Mouse (Mus musculus): ENCODE data around the gene Camk2b. TPM values are rescaled to one million over a fixed set of nuclear protein-coding genes. Genes with fewer than 3 reads are reported as not detected.

The Camk2b gene
- polyA plus RNA-seq, 1 experiment from 2014 or later: 51.6 TPM

DNA sequence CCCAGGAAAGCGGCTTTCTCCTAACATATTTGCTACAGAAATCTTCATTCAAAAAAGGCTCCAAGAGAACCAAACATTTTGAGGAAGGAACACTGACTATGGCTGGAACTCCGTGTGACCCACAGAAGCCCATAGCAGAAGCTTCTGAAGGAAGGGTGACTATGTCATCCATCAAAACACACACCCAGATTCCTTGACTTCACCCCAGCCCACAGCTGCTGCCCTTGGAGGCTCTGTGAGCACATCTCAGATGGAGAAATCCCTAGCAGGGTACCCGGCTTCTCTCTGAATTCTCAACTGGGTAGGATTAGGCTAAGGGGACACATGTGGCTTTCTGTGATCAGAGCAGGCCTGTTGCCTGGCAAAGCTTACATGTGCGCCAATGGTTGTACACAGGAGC, 29.7 kb downstream of the Camk2b start:
- DNase-seq (ENCODE audit: low spot score): no peak
- Histone ChIP-seq H3K4me1 (ENCODE audit: control insufficient read depth, insufficient read depth, low read length) (peaks cover 7% of the 10 kb centered on the region; the same call in 1 of the 2 replicates), H3K4me2 (ENCODE audit: low read length) (no peak overlapping the region), H3K9ac (ENCODE audit: low read length) (no peak overlapping the region), H3K27me3 (replicated peaks; ENCODE audit: control insufficient read depth, insufficient read depth, low read length) (no peaks in the 10 kb centered on the region), H3K9me3 (replicated peaks; ENCODE audit: control insufficient read depth, low read length) (no peaks in the 10 kb centered on the region), H3K27ac (ENCODE audit: low read depth, low read length) (no peak overlapping the region), H3K36me3 (ENCODE audit: control insufficient read depth, insufficient read depth, low read length) (no peaks in the 10 kb centered on the region), H3K4me3 (ENCODE audit: low read depth, low read length) (no peak overlapping the region)
- ATAC-seq: no peak
- WGBS: 86% methylated on average over 4 of the region's 4 CpGs

DNA sequence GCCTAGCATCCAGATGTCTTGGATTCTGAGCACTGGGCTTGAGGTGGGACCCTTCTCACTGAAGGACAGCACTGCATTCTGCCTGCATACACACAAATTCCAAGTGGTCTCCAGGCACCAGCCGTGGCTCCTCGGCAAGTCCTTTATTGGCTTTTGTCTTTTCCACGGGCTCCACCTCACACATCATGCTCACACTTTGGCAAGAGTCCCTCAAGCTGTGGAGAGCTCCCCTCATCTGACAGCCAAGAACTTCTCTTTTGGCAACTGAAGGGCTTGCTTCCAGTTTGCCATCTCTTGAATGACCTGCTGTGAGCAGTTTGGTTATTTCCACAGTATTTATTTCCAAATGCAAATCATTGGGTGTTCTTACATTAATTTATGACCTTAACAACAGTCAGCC, 30.6 kb downstream of the Camk2b start:
- Histone ChIP-seq H3K4me3 (ENCODE audit: low read depth, low read length) (no peak overlapping the region), H3K36me3 (ENCODE audit: control insufficient read depth, insufficient read depth, low read length) (no peaks in the 10 kb centered on the region), H3K9me3 (replicated peaks; ENCODE audit: control insufficient read depth, low read length) (no peaks in the 10 kb centered on the region), H3K9ac (ENCODE audit: low read length) (no peak overlapping the region), H3K27me3 (replicated peaks; ENCODE audit: control insufficient read depth, insufficient read depth, low read length) (no peaks in the 10 kb centered on the region), H3K4me2 (ENCODE audit: low read length) (no peak overlapping the region), H3K4me1 (ENCODE audit: control insufficient read depth, insufficient read depth, low read length) (peaks cover 11% of the 10 kb centered on the region; the same call in 1 of the 2 replicates), H3K27ac (ENCODE audit: low read depth, low read length) (no peak overlapping the region)
- ATAC-seq (no peak), DNase-seq (ENCODE audit: low spot score) (peak; percentile 36)
- WGBS: 80% methylated on average over 3 of the region's 3 CpGs

DNA sequence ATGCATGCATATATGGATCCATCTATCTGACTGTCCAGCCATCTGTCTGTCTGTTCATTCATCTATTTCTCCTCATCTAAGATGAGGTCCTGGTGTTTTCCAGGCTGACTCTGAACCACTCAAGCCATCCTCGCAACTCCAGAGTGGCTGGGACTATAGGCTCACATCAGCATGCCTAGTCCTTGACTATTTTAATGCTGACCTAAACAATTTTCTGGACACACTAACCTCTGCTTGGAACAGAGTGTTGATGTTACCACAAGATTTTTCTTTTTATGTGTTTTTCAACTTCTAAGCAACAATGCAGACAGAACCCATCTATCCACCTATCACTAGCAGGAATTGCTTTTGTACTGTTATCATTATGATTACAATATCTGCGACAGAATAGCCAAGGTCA, 31.4 kb downstream of the Camk2b start:
- no peak overlapping the region for H3K27ac ChIP-seq (ENCODE audit: low read depth, low read length)
- ATAC-seq: no peak
- WGBS: 93% methylated on average over 2 of the region's 2 CpGs

DNA sequence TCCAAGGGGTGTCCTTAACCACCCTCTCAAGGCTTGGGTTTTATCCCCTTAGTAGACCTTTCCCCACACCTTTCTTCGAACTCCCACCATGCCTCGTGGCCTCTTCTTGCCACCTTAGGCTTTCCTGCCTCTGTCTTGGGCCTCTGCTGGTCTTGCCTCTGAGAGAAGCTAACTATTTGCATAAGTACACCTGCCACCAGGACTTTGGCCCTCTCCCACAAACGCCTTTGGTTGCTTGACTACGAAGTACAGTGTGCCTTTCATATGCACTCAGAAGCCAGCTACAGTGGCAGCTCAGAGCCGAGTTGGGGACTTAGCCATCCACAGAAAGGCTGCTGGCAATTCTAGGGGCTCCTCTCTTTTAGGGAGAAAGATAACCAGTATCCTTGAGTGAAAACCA, 32.4 kb downstream of the Camk2b start:
- DNase-seq (ENCODE audit: low spot score) (no peak), ATAC-seq (no peak)
- peaks cover 10% of the 10 kb centered on the region; the same call in 1 of the 2 replicates for H3K4me1 ChIP-seq (ENCODE audit: control insufficient read depth, insufficient read depth, low read length)
- H3K27ac ChIP-seq (ENCODE audit: low read depth, low read length): no peak overlapping the region
- H3K9me3 ChIP-seq (replicated peaks; ENCODE audit: control insufficient read depth, low read length): no peaks in the 10 kb centered on the region
- H3K4me3 ChIP-seq (ENCODE audit: low read depth, low read length): no peak overlapping the region
- H3K27me3 ChIP-seq (replicated peaks; ENCODE audit: control insufficient read depth, insufficient read depth, low read length): no peaks in the 10 kb centered on the region
- WGBS: 88% methylated on average over 5 of the region's 5 CpGs
- no peak overlapping the region for H3K9ac ChIP-seq (ENCODE audit: low read length)
- no peak overlapping the region for H3K4me2 ChIP-seq (ENCODE audit: low read length)
- H3K36me3 ChIP-seq (ENCODE audit: control insufficient read depth, insufficient read depth, low read length): no peaks in the 10 kb centered on the region

More for the DNA sequence above, 31.4 kb downstream of the Camk2b start:
- Histone ChIP-seq H3K27me3 (replicated peaks; ENCODE audit: control insufficient read depth, insufficient read depth, low read length) (no peaks in the 10 kb centered on the region), H3K4me2 (ENCODE audit: low read length) (no peak overlapping the region), H3K9ac (ENCODE audit: low read length) (no peak overlapping the region), H3K4me1 (ENCODE audit: control insufficient read depth, insufficient read depth, low read length) (peaks cover 14% of the 10 kb centered on the region; the same call in 1 of the 2 replicates), H3K4me3 (ENCODE audit: low read depth, low read length) (no peak overlapping the region), H3K36me3 (ENCODE audit: control insufficient read depth, insufficient read depth, low read length) (no peaks in the 10 kb centered on the region), H3K9me3 (replicated peaks; ENCODE audit: control insufficient read depth, low read length) (no peaks in the 10 kb centered on the region)
- no peak for DNase-seq (ENCODE audit: low spot score)

DNA sequence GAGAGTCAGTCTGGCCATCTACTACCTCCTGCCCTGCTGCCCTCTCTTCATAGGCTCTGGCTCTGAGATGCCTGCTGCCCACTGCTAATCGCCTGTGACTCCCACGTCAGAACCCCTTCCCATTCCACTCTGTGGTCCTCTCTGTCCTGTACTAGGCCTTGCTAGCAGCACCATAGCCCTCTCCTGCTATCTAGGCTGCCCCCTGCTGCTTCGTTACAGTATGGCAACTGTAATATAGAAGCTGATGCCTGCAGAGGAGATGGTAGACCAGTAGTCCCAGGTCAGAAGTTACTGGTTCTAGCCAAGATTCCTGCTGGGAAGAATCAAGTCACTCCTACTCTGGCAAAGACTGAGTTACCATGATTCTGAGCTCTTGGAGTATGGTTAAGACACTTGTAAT, 33.0 kb downstream of the Camk2b start:
- Histone ChIP-seq H3K27ac (ENCODE audit: low read depth, low read length) (no peak overlapping the region), H3K9me3 (replicated peaks; ENCODE audit: control insufficient read depth, low read length) (no peaks in the 10 kb centered on the region), H3K27me3 (replicated peaks; ENCODE audit: control insufficient read depth, insufficient read depth, low read length) (no peaks in the 10 kb centered on the region), H3K4me1 (ENCODE audit: control insufficient read depth, insufficient read depth, low read length) (peaks cover 7% of the 10 kb centered on the region; the same call in 1 of the 2 replicates), H3K9ac (ENCODE audit: low read length) (no peak overlapping the region), H3K4me2 (ENCODE audit: low read length) (no peak overlapping the region), H3K36me3 (ENCODE audit: control insufficient read depth, insufficient read depth, low read length) (no peaks in the 10 kb centered on the region), H3K4me3 (ENCODE audit: low read depth, low read length) (no peak overlapping the region)
- no peak for ATAC-seq
- no peak for DNase-seq (ENCODE audit: low spot score)
- 68% methylated on average over 3 of the region's 3 CpGs for WGBS

DNA sequence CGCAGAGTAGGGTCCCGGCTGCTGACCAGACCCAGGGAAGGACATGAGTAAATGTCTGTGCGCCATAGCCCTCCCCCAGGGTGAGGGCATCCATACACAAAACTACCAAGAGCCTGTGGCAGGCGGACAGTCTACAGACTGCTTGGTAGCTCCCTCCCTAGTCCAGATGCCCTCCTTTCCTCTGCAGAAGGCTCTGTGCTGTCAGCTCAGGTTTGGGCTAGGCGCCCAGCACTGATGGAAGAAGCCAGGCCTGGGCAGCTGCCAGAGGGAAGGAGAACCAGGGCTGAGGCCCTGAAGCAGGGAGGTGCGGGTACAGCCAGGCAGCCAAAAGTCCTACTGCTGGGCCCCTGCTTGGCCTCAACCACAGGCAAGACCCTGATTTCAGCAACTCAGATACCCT, 35.5 kb downstream of the Camk2b start:
- peaks cover 7% of the 10 kb centered on the region; the same call in 1 of the 2 replicates for H3K4me1 ChIP-seq (ENCODE audit: control insufficient read depth, insufficient read depth, low read length)
- 73% methylated on average over 6 of the region's 6 CpGs for WGBS
- H3K4me3 ChIP-seq (ENCODE audit: low read depth, low read length): no peak overlapping the region
- H3K4me2 ChIP-seq (ENCODE audit: low read length): no peak overlapping the region
- no peaks in the 10 kb centered on the region for H3K27me3 ChIP-seq (replicated peaks; ENCODE audit: control insufficient read depth, insufficient read depth, low read length)
- H3K27ac ChIP-seq (ENCODE audit: low read depth, low read length): peak overlapping the region; percentile 75
- ATAC-seq (peak; percentile 89), DNase-seq (ENCODE audit: low spot score) (peak; percentile 83)
- H3K36me3 ChIP-seq (ENCODE audit: control insufficient read depth, insufficient read depth, low read length): no peaks in the 10 kb centered on the region
- H3K9me3 ChIP-seq (replicated peaks; ENCODE audit: control insufficient read depth, low read length): no peaks in the 10 kb centered on the region
- no peak overlapping the region for H3K9ac ChIP-seq (ENCODE audit: low read length)

DNA sequence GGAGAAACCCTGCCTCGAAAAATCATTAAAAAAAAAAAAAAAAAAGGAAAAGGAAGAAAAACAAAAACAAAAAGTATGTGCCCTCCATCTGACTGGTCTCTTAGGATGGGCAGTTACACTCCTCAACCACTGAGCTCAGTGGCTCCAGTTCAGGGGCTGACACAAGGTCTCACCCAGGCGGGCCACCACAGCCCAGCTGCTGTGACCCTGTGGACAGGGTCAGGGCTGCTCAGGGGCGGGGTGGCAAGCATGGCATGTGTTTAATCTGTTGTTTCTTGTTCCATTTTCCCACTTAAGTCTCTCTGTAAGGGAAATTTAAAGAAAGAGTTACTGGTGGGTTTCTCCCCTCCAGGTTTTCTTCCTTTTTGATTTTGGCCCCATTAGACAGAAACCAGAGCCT, 36.4 kb downstream of the Camk2b start:
- DNase-seq (ENCODE audit: low spot score) (no peak), ATAC-seq (no peak)
- Histone ChIP-seq H3K27ac (ENCODE audit: low read depth, low read length) (0 out of 2 replicates have a peak overlapping the region, but pooled peaks have one; percentile 75), H3K9ac (ENCODE audit: low read length) (no peak overlapping the region), H3K4me3 (ENCODE audit: low read depth, low read length) (no peak overlapping the region), H3K36me3 (ENCODE audit: control insufficient read depth, insufficient read depth, low read length) (no peaks in the 10 kb centered on the region), H3K4me2 (ENCODE audit: low read length) (no peak overlapping the region), H3K4me1 (ENCODE audit: control insufficient read depth, insufficient read depth, low read length) (peaks cover 7% of the 10 kb centered on the region; the same call in 1 of the 2 replicates), H3K27me3 (replicated peaks; ENCODE audit: control insufficient read depth, insufficient read depth, low read length) (no peaks in the 10 kb centered on the region), H3K9me3 (replicated peaks; ENCODE audit: control insufficient read depth, low read length) (no peaks in the 10 kb centered on the region)
- WGBS: 84% methylated on average over 3 of the region's 3 CpGs

DNA sequence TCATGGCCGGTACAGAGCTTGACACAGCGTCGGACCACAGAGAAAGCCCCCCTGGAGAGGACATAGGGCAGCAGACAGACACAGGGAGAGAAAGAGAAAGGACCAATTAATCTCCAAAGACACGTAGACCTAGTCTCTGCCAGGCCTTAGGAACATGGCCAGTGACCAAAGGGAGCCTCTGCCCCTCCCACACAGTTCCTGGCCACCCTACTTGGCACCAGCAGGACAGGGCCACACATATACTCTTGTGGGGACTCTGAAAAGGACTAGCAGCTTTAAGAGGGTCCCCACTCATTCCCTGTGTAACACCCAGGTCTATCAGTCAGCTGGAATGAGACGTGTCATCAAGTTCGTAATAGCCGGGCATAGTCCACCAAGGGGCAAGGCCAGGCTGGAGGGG, 37.3 kb downstream of the Camk2b start:
- Histone ChIP-seq H3K9me3 (replicated peaks; ENCODE audit: control insufficient read depth, low read length) (no peaks in the 10 kb centered on the region), H3K4me2 (ENCODE audit: low read length) (no peak overlapping the region), H3K9ac (ENCODE audit: low read length) (no peak overlapping the region), H3K4me3 (ENCODE audit: low read depth, low read length) (no peak overlapping the region), H3K27me3 (replicated peaks; ENCODE audit: control insufficient read depth, insufficient read depth, low read length) (no peaks in the 10 kb centered on the region), H3K27ac (ENCODE audit: low read depth, low read length) (no peak overlapping the region), H3K4me1 (ENCODE audit: control insufficient read depth, insufficient read depth, low read length) (peaks cover 7% of the 10 kb centered on the region; the same call in 1 of the 2 replicates), H3K36me3 (ENCODE audit: control insufficient read depth, insufficient read depth, low read length) (no peaks in the 10 kb centered on the region)
- no peak for DNase-seq (ENCODE audit: low spot score)
- no peak for ATAC-seq
- WGBS: 83% methylated on average over 7 of the region's 7 CpGs

DNA sequence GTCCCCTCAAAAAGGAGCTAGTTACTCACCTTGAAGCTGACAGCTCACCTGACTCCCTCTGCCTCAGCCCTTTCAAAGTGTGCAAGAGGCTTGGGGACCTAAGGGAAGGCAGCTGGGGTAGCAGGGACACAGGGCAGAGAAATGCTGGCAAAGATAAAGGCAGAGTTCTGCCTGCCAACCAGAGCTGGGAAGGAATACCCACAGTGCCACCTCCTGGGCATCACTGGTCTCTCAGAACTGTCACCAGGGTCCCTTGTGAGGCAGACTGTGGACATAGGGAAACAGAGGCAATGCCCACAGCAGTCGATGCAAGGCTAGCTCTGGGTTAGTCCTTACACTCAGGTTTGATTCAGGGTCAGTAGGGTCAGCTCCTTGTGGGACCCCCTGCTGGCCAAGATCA, 39.8 kb downstream of the Camk2b start:
- peak; percentile 16; the same call in 1 of the 2 replicates for ATAC-seq
- peak; percentile 68 for DNase-seq (ENCODE audit: low spot score)
- 60% methylated on average over 1 of the region's 1 CpGs for WGBS
- Histone ChIP-seq H3K4me1 (ENCODE audit: control insufficient read depth, insufficient read depth, low read length) (peaks cover 7% of the 10 kb centered on the region; the same call in 1 of the 2 replicates), H3K4me3 (ENCODE audit: low read depth, low read length) (no peak overlapping the region), H3K36me3 (ENCODE audit: control insufficient read depth, insufficient read depth, low read length) (no peaks in the 10 kb centered on the region), H3K27me3 (replicated peaks; ENCODE audit: control insufficient read depth, insufficient read depth, low read length) (no peaks in the 10 kb centered on the region), H3K9me3 (replicated peaks; ENCODE audit: control insufficient read depth, low read length) (no peaks in the 10 kb centered on the region), H3K9ac (ENCODE audit: low read length) (no peak overlapping the region), H3K4me2 (ENCODE audit: low read length) (no peak overlapping the region), H3K27ac (ENCODE audit: low read depth, low read length) (no peak overlapping the region)
